Mouse (Mus musculus) thymus, adult 2 months (tissue): ENCODE data around the gene Shisal1.

Experiments used
- CTCF ChIP-seq: fragments of 200-500 bp; IDR thresholded peaks from 2 replicates; pipeline ENCODE4 v1.5.1; 2012; ENCODE audit warnings: mild to moderate bottlenecking, control low read depth, low read length, moderate library complexity, borderline replicate concordance; ENCODE audit not compliant: control insufficient read depth, poor library complexity, insufficient read depth; ENCODE audit errors: extremely low read depth
- POLR2A ChIP-seq: fragments of 200-500 bp; IDR thresholded peaks from 2 replicates; pipeline ENCODE4 v1.6.1; 2012; ENCODE audit warnings: mild to moderate bottlenecking, low read length, control low read depth, moderate library complexity; ENCODE audit not compliant: control insufficient read depth, poor library complexity, insufficient read depth; ENCODE audit errors: extremely low read depth

GRCm38 (mm10) chr15:84467761-84468160 lies 20.9 kb upstream of the Shisal1 start:
- TF ChIP-seq CTCF (no peak), POLR2A (no peak)
